Mouse (Mus musculus) kidney, adult 9 months (tissue): ENCODE results near the gene Olfr1141.

Experiments used
- DNase-seq: peaks from one replicate; pipeline ENCODE4 v3.0.0; 2022

Gene Olfr1141

DNA sequence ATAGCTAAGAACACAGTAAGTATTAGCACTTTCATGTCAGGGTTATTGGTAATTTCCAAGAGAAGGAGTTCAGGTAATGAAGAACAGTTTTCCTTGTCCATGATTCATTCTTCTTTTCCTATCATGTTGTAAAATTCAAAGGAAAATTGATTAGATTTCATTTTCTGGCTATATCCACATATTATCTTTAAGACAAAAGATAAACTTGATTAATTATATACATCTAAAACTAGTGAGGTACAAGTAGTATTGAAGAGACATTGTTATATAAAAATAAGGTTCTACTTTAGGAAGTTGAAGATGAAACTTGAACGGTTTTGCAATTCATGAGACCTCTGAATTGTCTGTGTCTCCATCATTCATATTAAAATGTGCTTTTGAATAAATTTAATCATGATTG lies at the start of gene Olfr1141:
Olfr1141 (minus strand) TSS at position 101 of the 400 bp plus-strand sequence.
- no peak for DNase-seq

- no peak for DNase-seq
Observed at GRCm38 (mm10) chr2:87800292-87800691, 46.5 kb upstream of the Olfr1141 start, which contains the start of gene Olfr1143. Olfr1143 (plus strand) TSS chr2:87800592.

DNA sequence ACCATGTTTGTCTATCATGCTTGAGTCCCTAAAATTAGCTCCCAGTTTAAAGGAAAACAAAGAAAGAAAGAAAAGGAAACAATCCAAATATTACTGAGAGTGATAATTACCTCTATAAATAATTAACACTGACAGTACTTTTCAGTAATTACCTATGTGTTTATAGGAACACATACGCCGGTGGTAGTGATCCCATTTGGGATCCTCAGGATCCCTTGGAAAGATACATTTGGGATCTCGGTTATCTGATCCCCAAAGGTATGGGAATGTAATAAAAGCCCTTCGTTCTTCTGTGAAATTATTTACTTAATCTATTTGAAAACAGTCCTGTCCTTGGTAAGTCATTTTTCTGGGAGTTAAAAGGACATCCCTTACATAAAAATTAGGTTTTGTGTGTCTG lies 25.4 kb upstream of the Olfr1141 start, which contains the start of gene Olfr152:
Olfr152 (plus strand) TSS at position 301 of the 400 bp plus-strand sequence.
- no peak for DNase-seq

DNA sequence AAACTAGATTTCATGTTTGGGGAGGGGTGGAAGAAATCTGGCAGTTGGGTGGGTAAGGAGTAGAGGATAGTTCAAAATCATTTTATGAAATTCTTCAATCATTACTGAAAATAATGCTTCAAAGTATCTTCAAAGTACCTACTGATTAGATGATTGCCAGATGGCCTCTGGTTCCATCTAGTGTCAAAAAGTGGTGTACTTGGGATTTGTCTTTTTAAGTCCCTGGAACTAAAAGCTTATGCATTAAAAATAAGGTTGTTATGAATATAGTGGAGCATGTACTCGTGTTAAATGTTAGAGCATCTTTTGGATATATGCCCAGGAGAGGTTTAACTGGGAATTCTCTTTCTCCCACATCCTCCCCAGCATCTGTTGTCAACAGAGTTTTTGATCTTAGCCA lies 22.4 kb upstream of the Olfr1141 start:
- no peak for DNase-seq

DNA sequence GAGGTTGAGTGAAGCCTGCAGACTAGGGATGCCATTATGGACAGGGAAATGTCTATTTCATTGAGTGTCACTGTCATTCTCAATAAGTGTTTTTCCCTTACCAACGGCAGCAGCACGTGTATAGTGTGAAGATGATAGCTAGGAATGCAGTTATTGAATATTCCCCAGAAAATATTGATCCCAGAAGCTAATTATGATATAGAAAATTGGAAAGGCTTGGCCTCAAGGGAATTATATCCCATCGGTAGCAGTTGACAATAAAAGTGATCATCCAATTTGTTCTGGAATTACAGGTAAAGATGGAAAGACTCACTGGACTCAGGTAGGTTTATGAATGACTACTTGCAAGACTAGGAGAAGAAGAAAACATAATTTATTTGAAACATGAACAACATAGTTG lies 10.3 kb downstream of the Olfr1141 start, which contains the start of gene Olfr1140:
Olfr1140 (plus strand) TSS at position 301 of the 400 bp plus-strand sequence.
- DNase-seq, result no peak

DNA sequence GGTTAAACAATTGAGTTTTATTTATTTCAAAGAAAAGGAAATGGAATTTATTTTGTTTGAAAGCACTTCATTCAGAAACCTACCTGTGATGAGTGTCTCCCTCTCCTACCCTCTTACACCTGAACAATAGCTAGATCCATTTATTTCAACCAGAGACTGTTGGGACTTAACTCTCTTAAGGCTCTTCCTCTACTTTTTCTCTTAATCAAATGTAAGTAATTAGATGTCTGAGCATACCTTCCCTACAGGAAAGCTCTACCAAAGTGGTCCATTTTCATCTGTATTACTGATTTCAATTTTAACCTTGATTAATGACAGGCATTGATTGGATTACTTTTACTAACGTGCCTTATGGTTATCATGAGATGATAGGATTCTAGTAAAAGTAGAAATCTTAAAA lies 13.9 kb downstream of the Olfr1141 start, which contains the start of gene Olfr1138:
Olfr1138 (minus strand) TSS at position 101 of the 400 bp plus-strand sequence.
- no peak for DNase-seq

GRCm38 (mm10) chr2:87713079-87713478 lies 40.7 kb downstream of the Olfr1141 start, which contains the start of gene Olfr1137:
Olfr1137 (minus strand) TSS chr2:87713179.
- no peak for DNase-seq
